Mouse (Mus musculus): ENCODE measurements around the gene Zscan4b. TPM values are rescaled to one million over a fixed set of nuclear protein-coding genes. Genes with fewer than 3 reads are reported as not detected.
"Not testable (repeated sequence)": the region's sequence is repeated elsewhere in the genome, so short reads cannot be mapped to it uniquely, and the experiment has no call there.

The Zscan4b gene
- not detected in 2 replicates for polyA plus RNA-seq (2015; fragmentation: Nextera tagmentation; extraction: Ambion mirVana)

GRCm38 (mm10) chr7:10904950-10905349, at the start of gene Zscan4b:
TSS of gene Zscan4b (minus strand) at chr7:10905050.
- not testable (repeated sequence) for H3K36me3 ChIP-seq (ENCODE audit: control insufficient read depth, insufficient read depth); H3K4me3 ChIP-seq (ENCODE audit: low read depth, low read length); H3K27me3 ChIP-seq (ENCODE audit: control insufficient read depth, insufficient read depth, low read depth, low read length); ATAC-seq (ENCODE audit: low read depth); H3K9me3 ChIP-seq (replicated peaks; ENCODE audit: control insufficient read depth, low read length); H3K9ac ChIP-seq (ENCODE audit: low read depth, low read length); H3K4me2 ChIP-seq (ENCODE audit: low read depth, low read length); H3K4me1 ChIP-seq (ENCODE audit: control insufficient read depth, low read depth, low read length); H3K27ac ChIP-seq (ENCODE audit: low read length)
- 73% methylated on average over 1 of the region's 1 CpGs for WGBS (ENCODE audit: insufficient replicate concordance)

Other genes starting within 250 kb of the Zscan4b start
- not detected in 2 replicates for gene Nlrp4b, start 217.3 kb downstream of the Zscan4b start, polyA plus RNA-seq (2015; fragmentation: Nextera tagmentation; extraction: Ambion mirVana)
- not detected in 2 replicates for gene Vmn1r71, start 150.7 kb downstream of the Zscan4b start, polyA plus RNA-seq (2015; fragmentation: Nextera tagmentation; extraction: Ambion mirVana)
- not detected in 2 replicates for gene Zscan4c, start 100.7 kb upstream of the Zscan4b start, polyA plus RNA-seq (2015; fragmentation: Nextera tagmentation; extraction: Ambion mirVana)
- gene Zscan4-ps1, start 164.6 kb upstream of the Zscan4b start, polyA plus RNA-seq (2015; fragmentation: Nextera tagmentation; extraction: Ambion mirVana), result not detected in 2 replicates